Mouse (Mus musculus): ENCODE measurements around the gene Gtf2h5. TPM values are rescaled to one million over a fixed set of nuclear protein-coding genes. Genes with fewer than 3 reads are reported as not detected.
A peak's percentile ranks its signal among the peaks of the same experiment; 100 is the strongest.

The Gtf2h5 gene
- total RNA-seq, 2 experiments from 2014 or later, result 104 to 113 TPM

- DNase-seq (ENCODE audit: low spot score in 2 of 2), result no peak
Measured at GRCm38 (mm10) chr17:6108175-6108574, 28.6 kb downstream of the Gtf2h5 start.

GRCm38 (mm10) chr17:6110956-6111355 is 31.4 kb downstream of the Gtf2h5 start:
- peak; percentile 12 to 14 for DNase-seq (ENCODE audit: low spot score in 2 of 2)

GRCm38 (mm10) chr17:6113653-6114052 is 34.1 kb downstream of the Gtf2h5 start:
- DNase-seq (ENCODE audit: low spot score in 2 of 2), result no peak

- no peak for DNase-seq (ENCODE audit: low spot score in 2 of 2)
Measured at GRCm38 (mm10) chr17:6115085-6115484, 35.5 kb downstream of the Gtf2h5 start.

- no peak for DNase-seq (ENCODE audit: low spot score in 2 of 2)
Measured at GRCm38 (mm10) chr17:6117148-6117725, 37.7 kb downstream of the Gtf2h5 start.

GRCm38 (mm10) chr17:6117917-6118316 is 38.3 kb downstream of the Gtf2h5 start:
- DNase-seq (ENCODE audit: low spot score in 2 of 2), result no peak

- DNase-seq (ENCODE audit: low spot score in 2 of 2), result no peak
Measured at GRCm38 (mm10) chr17:6118861-6119260, 39.3 kb downstream of the Gtf2h5 start.

GRCm38 (mm10) chr17:6123776-6124175 is 44.2 kb downstream of the Gtf2h5 start:
- DNase-seq (ENCODE audit: low spot score in 2 of 2), result peak in 1 of 2 experiments; percentile 9

GRCm38 (mm10) chr17:6125441-6125840 is 45.9 kb downstream of the Gtf2h5 start:
- DNase-seq (ENCODE audit: low spot score in 2 of 2), result no peak

- DNase-seq (ENCODE audit: low spot score in 2 of 2), result no peak
Measured at GRCm38 (mm10) chr17:6128039-6128438, 48.5 kb downstream of the Gtf2h5 start.

GRCm38 (mm10) chr17:6129361-6129760 is 49.8 kb downstream of the Gtf2h5 start:
- peak; percentile 26 to 31 for DNase-seq (ENCODE audit: low spot score in 2 of 2)

- DNase-seq (ENCODE audit: low spot score in 2 of 2), result no peak
Measured at GRCm38 (mm10) chr17:6131083-6131482, 51.5 kb downstream of the Gtf2h5 start.

Small RNAs within 50 kb of the gene (microRNA-seq; reads per million reads assigned to microRNA genes)
- 0 reads per million in 2 experiments for gene Gm22774

Other genes with a start within 250 kb of the Gtf2h5 start
- gene Snx9, start 238.5 kb upstream of the Gtf2h5 start, total RNA-seq (2021), result 10 to 100 TPM; 15.5 to 16.7 TPM
- gene Synj2, start 138.5 kb upstream of the Gtf2h5 start, total RNA-seq (2021), result 100 to 1,000 TPM; 121 to 135 TPM
- gene Serac1, start within 50 bp of the Gtf2h5 start, total RNA-seq (2021), result 10 to 100 TPM; 16.1 to 17.3 TPM
- gene Tulp4, start 26.7 kb downstream of the Gtf2h5 start, total RNA-seq (2021), result 100 to 1,000 TPM; 355 to 366 TPM
- gene Tmem181a, start 177.1 kb downstream of the Gtf2h5 start, total RNA-seq (2021), result 10 to 100 TPM; 58.9 to 59.5 TPM
- gene Dynlt1a, start 237.7 kb downstream of the Gtf2h5 start, total RNA-seq (2021), result 10 to 100 TPM; 12.2 to 13.8 TPM

Data from left cerebral cortex, adult 18-20 months (tissue).